Mouse (Mus musculus) Patski (cell line): ENCODE data around the gene Nfatc4. TPM values are rescaled to one million over a fixed set of nuclear protein-coding genes. Genes with fewer than 3 reads are reported as not detected.

ENCODE experiments used
- ATAC-seq: fragments of 100-300 bp; one replicate; pipeline ENCODE4 v1.8.0; 2021
- CTCF ChIA-PET: fragments of 350-600 bp; sonication (Branson Sonifier 250); formaldehyde crosslinking; loops from one replicate; lab custom pipeline; 2022; ENCODE audit warnings: inconsistent platforms; lab: Charles Lee
- POLR2A ChIA-PET: fragments of 350-600 bp; sonication (Branson Sonifier 250); formaldehyde crosslinking; loops from one replicate; lab custom pipeline; 2022; ENCODE audit warnings: antibody characterized with exemption, inconsistent platforms; lab: Charles Lee
- DNase-seq: peaks from one replicate; pipeline ENCODE4 v3.0.0-alpha.2; 2011; ENCODE audit warnings: low read depth, low spot score
- H3K27me3 ChIP-seq: fragments of 371-371 bp; one replicate; pipeline ENCODE4 v1.5.1; 2021
- CTCF ChIP-seq: fragments of 100-300 bp; IDR thresholded peaks from one replicate; pipeline ENCODE4 v1.5.1; 2021
- in situ Hi-C: fragments of 300-500 bp; cut with MboI; formaldehyde crosslinking; loops from 3 replicates; pipeline ENCODE4 v1.11.1; 2018; ENCODE audit warnings: low pct_unique_long_range_greater_than_20kb, mixed read lengths
- polyA plus RNA-seq: library from polyadenylated mRNA; unstranded; gene quantifications from one replicate; pipeline ENCODE4 v1.2.3, GENCODE M21; 2021

Nfatc4 gene
- polyA plus RNA-seq, 1 experiment from 2014 or later = 3.9 TPM

DNA sequence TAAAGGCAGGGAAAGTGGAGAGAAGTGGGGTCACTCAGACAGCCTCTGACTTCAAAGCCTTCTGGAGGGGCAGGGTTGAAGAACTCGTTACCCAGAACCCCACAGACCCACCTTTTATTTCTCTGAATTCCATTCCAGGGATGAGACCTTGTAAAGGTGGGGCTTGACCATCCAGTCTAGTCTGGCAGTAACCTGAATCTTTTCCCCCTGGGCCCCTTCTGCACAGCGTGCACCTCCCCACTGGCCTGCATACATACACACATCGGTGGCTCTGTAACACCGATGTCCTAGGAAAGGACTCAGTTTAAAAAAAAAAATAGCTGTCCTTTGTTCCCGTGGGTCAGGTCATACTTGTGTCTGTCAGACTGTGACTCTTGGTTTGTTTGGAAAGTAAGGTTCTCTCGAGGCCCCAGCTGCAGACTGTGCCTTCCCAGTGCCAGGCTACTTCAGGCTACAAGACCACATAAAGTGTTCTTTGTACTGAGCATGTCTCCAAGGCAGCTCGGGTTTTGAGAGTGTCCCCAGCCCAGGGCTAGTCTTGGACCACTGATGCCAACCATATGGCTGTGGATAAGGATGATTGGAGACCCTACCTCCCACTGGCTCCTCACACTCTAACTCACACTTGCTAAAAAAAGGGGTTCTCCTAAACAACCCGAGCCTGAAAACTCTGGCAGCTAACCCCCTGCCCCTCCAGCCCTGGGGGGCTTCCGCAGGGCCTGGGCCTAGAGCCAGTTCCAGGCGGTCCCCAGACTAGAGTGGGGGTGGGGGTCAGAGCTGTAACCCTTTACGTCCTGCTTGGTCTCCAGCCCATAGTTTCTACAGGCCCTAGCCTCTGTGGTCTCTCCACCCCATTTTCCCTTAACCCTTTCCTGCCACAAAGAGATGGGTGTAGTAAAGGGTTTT lies 30.0 kb downstream of the Nfatc4 start:
- no peak for ATAC-seq
- peaks cover 40% of the 10 kb centered on the region for H3K27me3 ChIP-seq
- ChIA-PET CTCF (no interaction called here), POLR2A (no interaction called here)
- no peak for DNase-seq
- in situ Hi-C loops = no loop called here
- no peak for TF ChIP-seq CTCF

DNA sequence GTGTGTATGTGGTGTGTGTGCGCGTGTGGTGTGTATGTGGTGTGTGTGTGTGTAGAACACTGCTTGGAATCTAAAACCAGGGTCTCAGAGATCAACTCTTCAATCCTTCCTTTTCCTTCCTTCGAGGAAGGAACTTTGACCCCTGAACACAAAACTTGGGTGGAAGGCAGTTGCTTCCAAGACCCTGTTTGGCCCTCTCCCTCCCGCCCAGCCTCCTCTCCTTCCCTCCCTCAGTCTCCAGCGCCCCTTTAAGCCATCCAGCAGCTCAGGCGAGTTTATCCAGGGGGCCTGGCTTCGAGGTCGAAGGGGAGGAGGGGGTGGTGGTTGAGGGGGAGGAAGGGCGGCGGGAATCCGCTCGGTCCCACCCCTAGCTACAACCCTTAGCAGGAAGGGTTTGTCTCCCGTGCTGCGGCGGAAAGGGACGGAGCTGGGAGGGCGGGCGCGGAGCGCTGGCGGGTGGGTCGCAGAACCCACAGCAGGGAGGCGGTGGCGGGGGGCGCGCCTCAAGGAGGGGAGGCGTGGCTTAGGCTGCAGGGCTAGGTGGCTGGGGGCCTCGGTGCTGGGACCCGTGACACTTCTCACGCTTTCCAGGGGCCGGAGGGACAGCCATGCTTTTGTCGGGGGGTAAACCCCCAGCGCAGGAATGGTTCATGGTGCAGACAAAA lies 30.8 kb downstream of the Nfatc4 start, which contains the start of gene Nynrin:
Gene Nynrin, plus strand, starts transcription at position 390 of the 665 bp plus-strand sequence.
- POLR2A ChIA-PET = no interaction called here
- in situ Hi-C loops = no loop called here
- ATAC-seq = no peak
- TF ChIP-seq CTCF = no peak
- H3K27me3 ChIP-seq = peaks cover 46% of the 10 kb centered on the region
- CTCF ChIA-PET = no interaction called here
- DNase-seq = no peak

DNA sequence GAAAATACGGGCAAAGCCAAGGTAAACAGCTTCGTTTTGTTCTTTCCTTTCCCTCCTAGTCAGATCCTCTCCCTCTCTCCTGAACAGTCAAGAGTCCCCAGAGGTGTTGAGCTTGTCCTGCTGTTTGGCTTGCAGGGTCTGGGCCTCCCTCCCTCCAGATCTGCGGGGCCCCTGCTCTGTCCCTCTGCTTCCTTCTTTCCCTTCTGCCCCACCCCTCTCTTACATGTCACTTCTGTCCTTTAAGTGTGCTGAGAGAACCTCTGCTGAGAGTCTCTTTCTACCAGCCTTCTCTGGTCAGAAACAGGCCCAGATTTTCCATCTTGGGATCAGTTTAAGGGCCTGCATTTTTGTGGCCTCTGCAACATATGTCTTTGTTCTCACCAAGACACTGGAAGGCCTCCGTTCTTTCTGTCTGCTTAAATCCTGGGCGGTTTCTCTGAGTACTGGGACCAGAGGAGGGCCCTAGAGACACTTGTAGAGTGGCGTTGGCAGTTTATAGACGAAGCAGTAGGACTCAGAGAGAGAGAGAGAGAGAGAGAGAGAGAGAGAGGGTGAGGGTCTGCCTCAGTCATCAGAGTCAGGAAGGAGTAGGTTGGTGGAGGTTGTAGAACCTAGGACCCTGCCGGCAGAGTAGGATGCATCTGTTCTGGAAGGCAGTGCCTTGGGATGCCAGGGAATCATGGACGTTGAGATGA lies 31.6 kb downstream of the Nfatc4 start:
- no peak for TF ChIP-seq CTCF
- ATAC-seq (no peak), DNase-seq (no peak)
- ChIA-PET CTCF (interaction anchor here (1.2 kb wide), 1 partner anchor 9 kb away, joined by 5 read pairs; no protein-coding TSS in a partner anchor), POLR2A (no interaction called here)
- in situ Hi-C loops = no loop called here
- H3K27me3 ChIP-seq = peaks cover 52% of the 10 kb centered on the region

DNA sequence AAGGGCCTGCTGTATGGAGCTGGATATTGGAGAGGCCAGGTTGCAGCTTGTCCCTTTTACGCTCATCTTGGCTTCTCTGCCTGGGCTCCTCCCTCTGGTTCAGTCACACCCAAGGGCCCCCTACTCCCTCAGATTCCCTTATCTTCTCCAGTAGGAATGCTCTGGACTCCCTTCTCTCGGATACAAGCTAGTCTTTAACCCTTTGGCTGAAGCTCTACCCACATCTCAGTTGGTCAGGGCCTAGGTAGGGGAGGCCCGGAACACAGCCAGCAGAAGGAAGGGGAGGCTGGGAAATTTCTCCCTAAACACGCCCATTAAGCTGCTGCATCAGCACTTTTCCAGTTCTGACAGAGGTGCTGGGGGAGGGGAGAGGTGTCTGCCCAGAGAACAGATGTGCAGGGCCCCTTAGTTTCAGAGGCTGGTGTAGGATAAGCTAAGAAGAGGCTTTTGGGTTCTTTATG lies 32.2 kb downstream of the Nfatc4 start:
- TF ChIP-seq CTCF = no peak
- ChIA-PET CTCF (interaction anchor here (1.2 kb wide), 1 partner anchor 9 kb away, joined by 5 read pairs; no protein-coding TSS in a partner anchor), POLR2A (no interaction called here)
- in situ Hi-C loops = no loop called here
- no peak for DNase-seq
- no peak for ATAC-seq
- peaks cover 56% of the 10 kb centered on the region for H3K27me3 ChIP-seq

DNA sequence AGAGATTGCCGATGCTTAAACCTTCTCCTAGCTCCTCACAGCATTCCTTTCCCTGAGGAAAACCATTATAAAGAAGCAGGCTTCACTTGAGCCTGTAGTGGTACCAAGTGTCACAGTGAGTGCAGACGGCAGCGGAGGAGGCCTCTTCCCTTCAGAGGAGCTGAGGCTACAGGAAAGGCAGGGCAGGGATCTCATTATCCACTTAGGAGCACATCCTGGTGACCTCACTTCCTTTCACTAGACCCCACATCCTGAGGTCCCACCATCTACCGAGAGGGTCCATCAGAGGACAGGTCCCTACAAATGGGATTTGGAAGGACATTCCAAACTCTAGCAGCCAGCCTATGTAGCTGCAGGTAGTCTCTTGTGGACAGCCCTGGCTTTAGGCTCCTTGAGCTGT lies 34.6 kb downstream of the Nfatc4 start:
- ChIA-PET POLR2A (no interaction called here), CTCF (no interaction called here)
- ATAC-seq (no peak), DNase-seq (no peak)
- peaks cover 69% of the 10 kb centered on the region for H3K27me3 ChIP-seq
- in situ Hi-C loops = no loop called here
- TF ChIP-seq CTCF = no peak

DNA sequence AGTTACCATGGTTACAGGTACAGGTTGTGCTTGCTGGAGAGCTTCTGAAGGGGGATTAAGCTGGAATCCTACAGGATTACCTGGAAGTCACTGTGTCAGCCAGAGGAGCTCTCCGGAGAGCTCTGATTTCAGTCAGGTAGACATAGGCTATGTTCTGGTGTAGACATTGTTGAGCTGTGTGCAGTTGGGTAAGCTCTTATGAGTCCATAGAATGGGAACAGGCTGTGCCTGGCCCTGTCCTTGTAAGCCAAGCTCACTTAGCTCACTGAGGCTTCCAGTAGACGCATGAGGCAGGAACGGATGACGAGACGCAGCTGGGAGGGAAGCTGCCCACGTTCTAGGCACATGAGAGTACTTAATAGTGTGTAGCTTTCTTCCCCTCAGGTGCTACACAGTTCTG lies 39.2 kb downstream of the Nfatc4 start:
- ChIA-PET POLR2A (interaction anchor here (0.6 to 0.9 kb wide), 2 partner anchors 23 to 45 kb away, joined by 3 to 4 read pairs; partner anchors contain the start of gene Khnyn), CTCF (interaction anchor here (0.7 to 2.5 kb wide), 4 partner anchors 11 to 81 kb away, joined by 3 to 14 read pairs (median 6); no protein-coding TSS in a partner anchor)
- peaks cover 59% of the 10 kb centered on the region for H3K27me3 ChIP-seq
- no peak for TF ChIP-seq CTCF
- ATAC-seq = no peak
- in situ Hi-C loops = loop anchor here (5.0 kb wide), 2 partner anchors 40 to 60 kb away; partner anchors contain the start of gene Nfatc4
- DNase-seq = no peak

DNA sequence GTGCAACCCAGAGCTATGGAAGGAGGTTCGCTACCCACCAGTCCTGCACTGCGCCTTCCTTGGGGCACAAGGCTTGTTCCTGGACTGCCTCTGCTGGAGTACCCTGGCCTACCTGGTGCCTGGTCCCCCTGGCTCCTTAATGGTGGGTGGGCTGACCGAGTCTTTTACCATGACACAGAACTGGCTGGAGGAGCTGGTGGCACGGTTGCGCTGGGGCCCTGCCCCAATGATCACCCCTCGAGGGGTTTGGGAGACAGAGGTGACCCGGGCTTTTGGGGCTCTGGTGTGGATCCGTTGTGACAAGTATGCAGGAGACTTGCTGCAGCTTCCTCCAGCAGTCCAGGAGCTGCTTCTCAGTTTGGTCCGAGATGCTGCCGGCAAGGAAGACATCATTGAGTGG lies 40.0 kb downstream of the Nfatc4 start:
- in situ Hi-C loops = loop anchor here (5.0 kb wide), 2 partner anchors 41 to 59 kb away; partner anchors contain the start of gene Nfatc4
- peaks cover 54% of the 10 kb centered on the region for H3K27me3 ChIP-seq
- TF ChIP-seq CTCF = no peak
- ChIA-PET CTCF (interaction anchor here (1.7 to 3.4 kb wide), 4 partner anchors 11 to 82 kb away, joined by 5 to 14 read pairs (median 8); no protein-coding TSS in a partner anchor), POLR2A (interaction anchor here (1.2 kb wide), 1 partner anchor 11 kb away, joined by 3 read pairs; no protein-coding TSS in a partner anchor)
- ATAC-seq = no peak
- DNase-seq = no peak

DNA sequence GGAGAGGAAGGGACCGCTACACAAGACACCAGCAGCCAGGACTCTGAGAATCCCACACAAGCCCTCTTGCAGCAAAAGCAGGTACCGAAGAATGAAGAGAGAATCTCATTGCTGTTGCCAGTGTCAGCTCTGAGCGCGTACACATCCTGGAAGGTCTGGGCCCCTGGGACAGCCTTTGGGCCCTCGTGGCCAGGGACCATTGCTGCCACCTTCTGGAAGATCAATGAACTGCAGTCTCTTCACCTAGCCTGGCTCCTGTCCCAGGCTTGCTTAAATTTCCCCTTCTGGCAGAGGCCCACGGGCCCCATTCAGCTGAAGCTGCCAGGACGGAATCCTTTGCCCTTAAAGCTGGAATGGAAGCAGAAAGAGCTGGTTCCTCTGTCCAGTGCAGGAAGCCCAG lies 40.8 kb downstream of the Nfatc4 start:
- CTCF ChIA-PET = interaction anchor here (0.7 to 3.4 kb wide), 9 partner anchors 9 to 83 kb away, joined by 3 to 14 read pairs (median 5); partner anchors contain the start of gene Nfatc4
- in situ Hi-C loops = loop anchor here (5.0 kb wide), 2 partner anchors 41 to 59 kb away; partner anchors contain the start of gene Nfatc4
- DNase-seq = no peak
- peak; percentile 71 for ATAC-seq
- POLR2A ChIA-PET = interaction anchor here (1.2 kb wide), 1 partner anchor 10 kb away, joined by 3 read pairs; no protein-coding TSS in a partner anchor
- TF ChIP-seq CTCF = no peak
- peaks cover 53% of the 10 kb centered on the region for H3K27me3 ChIP-seq

DNA sequence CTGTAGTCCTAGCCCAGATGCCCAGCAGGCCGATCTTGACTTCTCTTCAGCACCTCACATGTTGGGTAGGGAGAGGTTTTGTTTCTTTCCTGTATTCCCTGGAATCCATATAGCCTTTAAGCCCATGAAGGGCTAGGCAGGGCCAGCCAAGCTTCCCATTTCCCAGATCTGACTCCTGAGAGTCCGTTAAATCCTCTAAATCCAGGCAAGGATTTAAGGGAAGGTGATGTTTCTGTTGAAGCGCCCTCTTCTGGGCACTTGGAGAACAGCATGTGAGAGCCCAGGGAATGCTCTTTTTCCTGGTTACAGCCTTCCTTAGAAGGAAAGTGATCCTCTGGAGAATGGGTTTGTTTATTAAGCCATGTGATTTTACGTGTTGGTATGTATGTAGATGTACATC lies 44.0 kb downstream of the Nfatc4 start:
- DNase-seq (no peak), ATAC-seq (no peak)
- TF ChIP-seq CTCF = no peak
- POLR2A ChIA-PET = no interaction called here
- peaks cover 37% of the 10 kb centered on the region for H3K27me3 ChIP-seq
- in situ Hi-C loops = loop anchor here (5.0 kb wide), 1 partner anchor 90 kb away; no protein-coding TSS in a partner anchor
- CTCF ChIA-PET = interaction anchor here (0.7 to 1.8 kb wide), 2 partner anchors 12 to 50 kb away, joined by 4 read pairs; no protein-coding TSS in a partner anchor
